Mouse (Mus musculus): Measurements from ENCODE around the gene Spint2.

- TF ChIP-seq CTCF (IDR thresholded peaks at IDR 0.05; ENCODE audit: low read depth) (no peak), EP300 (IDR thresholded peaks at IDR 0.05; ENCODE audit: low read depth) (no peak)
Observed at GRCm38 (mm10) chr7:29214846-29215245, 66.9 kb downstream of the Spint2 start.
